Mouse (Mus musculus) stomach, postnatal 0 days (tissue): ENCODE measurements at regions not wholly inside any gene's neighbourhood (a gene's known extent, or its start where the extent isn't known, plus 50 kb on each side); places are given as distances from the start of the nearest gene placed in this dataset.

Experiments used
- CTCF ChIP-seq: IDR thresholded peaks from 2 replicates; pipeline ENCODE4 v1.5.1; 2016; ENCODE audit warnings: antibody characterized with exemption, low read depth, mild to moderate bottlenecking, moderate library complexity
- EP300 ChIP-seq: optimal IDR thresholded peaks from 2 replicates; pipeline ENCODE3; 2016; ENCODE audit warnings: antibody characterized with exemption

GRCm38 (mm10) chr4:26441533-26441932 lies 94.8 kb upstream of the Manea start:
- TF ChIP-seq CTCF (no peak), EP300 (no peak)
